Mouse (Mus musculus) frontal cortex, postnatal 25 days (tissue): ENCODE results near the gene Mcm7.
"Not testable (repeated sequence)": the region's sequence is repeated elsewhere in the genome, so short reads cannot be mapped to it uniquely, and the experiment has no call there.

Experiments used
- DNase-seq, 2 experiments: peaks; one replicate each; pipeline ENCODE4 v3.0.0; 2022; ENCODE audit warnings: low spot score in 2 of 2

Gene Mcm7

GRCm38 (mm10) chr5:138171695-138172491, at the start of gene Mcm7, which contains the start of gene Ap4m1:
TSS of gene Mcm7 (minus strand) at chr5:138172422.
TSS of gene Ap4m1 (plus strand) at chr5:138172002.
- peak; percentile 94 to 97 for DNase-seq

- DNase-seq = no peak
These were observed 47.6 kb upstream of the Mcm7 start for GRCm38 (mm10) chr5:138219864-138220263.

GRCm38 (mm10) chr5:138216632-138217031, 44.4 kb upstream of the Mcm7 start:
- not testable (repeated sequence) for DNase-seq

GRCm38 (mm10) chr5:138207873-138208272, 35.7 kb upstream of the Mcm7 start:
- DNase-seq = no peak

- DNase-seq = no peak
These were observed 35.0 kb upstream of the Mcm7 start for GRCm38 (mm10) chr5:138207253-138207652.

- DNase-seq = no peak
These were observed 29.9 kb upstream of the Mcm7 start for GRCm38 (mm10) chr5:138202086-138202485.

- no peak for DNase-seq
These were observed 27.4 kb upstream of the Mcm7 start for GRCm38 (mm10) chr5:138199576-138199975.

- DNase-seq = no peak
These were observed 23.2 kb upstream of the Mcm7 start for GRCm38 (mm10) chr5:138195463-138195862.

GRCm38 (mm10) chr5:138194755-138195345, 22.6 kb upstream of the Mcm7 start:
- DNase-seq = peak in 1 of 2 experiments; percentile 33

GRCm38 (mm10) chr5:138193771-138194727, 21.8 kb upstream of the Mcm7 start, which contains the start of gene Mblac1:
TSS of gene Mblac1 (plus strand) at chr5:138194314.
- peak; percentile 73 to 86 for DNase-seq

GRCm38 (mm10) chr5:138187661-138188306, 15.6 kb upstream of the Mcm7 start:
- DNase-seq = peak in 1 of 2 experiments; percentile 62

GRCm38 (mm10) chr5:138186950-138187638, 14.9 kb upstream of the Mcm7 start, which contains the start of the genes Taf6 and Cnpy4:
TSS of gene Taf6 (minus strand) at chr5:138187451.
TSS of gene Cnpy4 (plus strand) at chr5:138187485.
- peak; percentile 57 to 65 for DNase-seq

GRCm38 (mm10) chr5:138173217-138173616, 995 bp upstream of the Mcm7 start:
- DNase-seq = no peak

GRCm38 (mm10) chr5:138170936-138171561, 1.2 kb downstream of the Mcm7 start:
- DNase-seq = peak; percentile 89 to 91

GRCm38 (mm10) chr5:138165594-138165993, 6.6 kb downstream of the Mcm7 start:
- no peak for DNase-seq

- DNase-seq = no peak
These were observed 8.6 kb downstream of the Mcm7 start for GRCm38 (mm10) chr5:138163610-138164009.

- DNase-seq = no peak
These were observed 9.2 kb downstream of the Mcm7 start for GRCm38 (mm10) chr5:138163046-138163445.

- peak; percentile 88 to 91 for DNase-seq
These were observed 11.2 kb downstream of the Mcm7 start, which contains the start of gene Cops6 for GRCm38 (mm10) chr5:138160842-138161665. TSS of gene Cops6 (plus strand) at chr5:138161071.

- DNase-seq = no peak
These were observed 11.9 kb downstream of the Mcm7 start for GRCm38 (mm10) chr5:138160224-138160762.
